Mouse (Mus musculus) embryo, embryonic 9.5 days (tissue): ENCODE data around the gene Ifnk.

Experiments
- DNase-seq: peaks from one replicate; pipeline ENCODE4 v3.0.0-alpha.2; 2017; ENCODE audit errors: extremely low spot score

Ifnk gene

DNA sequence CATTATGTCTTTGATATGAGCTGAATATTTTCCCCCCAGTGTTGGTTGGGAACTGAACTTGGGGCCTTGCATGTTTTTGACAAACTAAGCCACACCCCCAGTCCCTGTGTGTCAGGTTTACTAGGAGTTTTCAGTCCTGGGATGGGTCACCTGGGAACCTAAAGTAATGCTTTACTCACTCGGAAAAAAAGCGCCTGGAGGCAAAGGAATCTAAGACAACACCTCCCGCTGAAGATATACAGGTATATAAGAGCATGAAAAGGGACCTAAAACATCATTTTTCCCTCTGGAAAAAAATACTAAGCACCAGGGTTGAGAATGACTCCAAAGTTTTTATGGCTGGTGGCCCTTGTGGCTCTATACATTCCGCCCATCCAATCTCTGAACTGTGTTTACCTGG is at the start of gene Ifnk:
TSS of gene Ifnk (plus strand) at position 301 of the 400 bp plus-strand sequence.
- no peak for DNase-seq

GRCm38 (mm10) chr4:35105115-35105773 is 46.6 kb upstream of the Ifnk start:
- DNase-seq: no peak

- no peak for DNase-seq
Measured at GRCm38 (mm10) chr4:35112452-35112851, 39.4 kb upstream of the Ifnk start.

GRCm38 (mm10) chr4:35113516-35114248 is 38.2 kb upstream of the Ifnk start:
- no peak for DNase-seq

GRCm38 (mm10) chr4:35114950-35115349 is 36.9 kb upstream of the Ifnk start:
- DNase-seq: no peak

- no peak for DNase-seq
Measured at GRCm38 (mm10) chr4:35115933-35116332, 35.9 kb upstream of the Ifnk start.

DNA sequence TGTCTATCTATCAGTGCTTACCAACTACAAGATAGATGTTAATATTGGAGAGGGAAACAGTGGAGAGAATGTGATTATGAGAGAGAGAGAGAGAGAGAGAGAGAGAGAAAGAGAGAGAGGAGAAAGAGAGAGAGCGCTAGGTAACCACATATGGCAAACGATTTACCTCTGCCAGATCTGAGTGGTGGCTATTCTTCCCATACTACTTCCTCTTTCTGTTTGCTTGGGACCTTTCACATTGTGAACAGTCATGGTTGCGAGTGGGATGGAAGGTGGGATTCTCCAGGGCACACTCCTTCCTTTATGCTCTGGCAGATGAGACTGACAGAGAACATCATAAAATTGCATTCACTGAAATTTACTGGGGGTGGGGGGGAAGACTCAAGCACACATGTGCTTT is 34.7 kb upstream of the Ifnk start:
- DNase-seq: no peak

GRCm38 (mm10) chr4:35118851-35119250 is 33.0 kb upstream of the Ifnk start:
- no peak for DNase-seq

- DNase-seq: no peak
Measured at GRCm38 (mm10) chr4:35120159-35120558, 31.7 kb upstream of the Ifnk start.

GRCm38 (mm10) chr4:35120575-35120974 is 31.3 kb upstream of the Ifnk start:
- no peak for DNase-seq

DNA sequence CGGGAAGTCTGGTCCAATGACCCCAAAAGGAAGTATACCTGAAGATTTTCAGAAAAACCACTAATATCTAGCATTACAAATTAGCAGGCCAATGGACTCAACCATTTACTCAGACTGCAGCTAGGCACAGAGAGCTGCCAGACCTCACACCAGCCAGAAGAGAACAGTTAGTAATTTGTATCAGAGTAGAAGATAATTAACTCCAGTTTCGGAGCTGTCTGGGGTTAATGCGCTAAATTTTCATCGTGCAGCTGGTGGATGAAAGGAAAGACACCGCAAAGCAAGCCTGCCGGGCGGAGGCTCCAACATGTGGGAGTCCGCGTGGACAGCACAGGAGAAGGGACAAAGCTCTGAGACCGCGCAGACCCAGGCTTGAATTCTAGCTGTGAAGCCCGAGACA is 30.8 kb upstream of the Ifnk start:
- no peak for DNase-seq

DNA sequence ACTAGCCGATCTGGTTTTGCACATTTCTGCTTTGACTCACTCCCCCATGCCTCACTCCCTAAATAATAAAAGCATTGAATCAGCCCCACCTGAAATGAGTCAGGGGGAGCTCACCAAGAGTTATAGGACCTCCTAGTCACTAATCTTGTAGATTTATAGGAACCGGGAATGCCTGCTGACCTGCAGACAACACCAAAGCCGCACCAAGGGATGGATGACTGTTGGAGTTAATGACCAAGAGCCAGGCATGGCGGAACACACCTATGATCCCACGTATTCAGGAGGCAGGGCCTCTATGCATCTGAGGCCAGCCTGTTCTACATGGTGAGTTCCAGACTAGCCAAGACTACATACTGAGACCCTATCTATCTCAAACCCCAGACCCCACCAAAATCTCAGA is 28.8 kb upstream of the Ifnk start:
- DNase-seq: no peak

- no peak for DNase-seq
Measured at GRCm38 (mm10) chr4:35124027-35124426, 27.8 kb upstream of the Ifnk start.

GRCm38 (mm10) chr4:35125299-35125777 is 26.5 kb upstream of the Ifnk start:
- DNase-seq: peak; percentile 57

- DNase-seq: no peak
Measured at GRCm38 (mm10) chr4:35126776-35127175, 25.1 kb upstream of the Ifnk start.

GRCm38 (mm10) chr4:35127759-35128158 is 24.1 kb upstream of the Ifnk start:
- DNase-seq: no peak

DNA sequence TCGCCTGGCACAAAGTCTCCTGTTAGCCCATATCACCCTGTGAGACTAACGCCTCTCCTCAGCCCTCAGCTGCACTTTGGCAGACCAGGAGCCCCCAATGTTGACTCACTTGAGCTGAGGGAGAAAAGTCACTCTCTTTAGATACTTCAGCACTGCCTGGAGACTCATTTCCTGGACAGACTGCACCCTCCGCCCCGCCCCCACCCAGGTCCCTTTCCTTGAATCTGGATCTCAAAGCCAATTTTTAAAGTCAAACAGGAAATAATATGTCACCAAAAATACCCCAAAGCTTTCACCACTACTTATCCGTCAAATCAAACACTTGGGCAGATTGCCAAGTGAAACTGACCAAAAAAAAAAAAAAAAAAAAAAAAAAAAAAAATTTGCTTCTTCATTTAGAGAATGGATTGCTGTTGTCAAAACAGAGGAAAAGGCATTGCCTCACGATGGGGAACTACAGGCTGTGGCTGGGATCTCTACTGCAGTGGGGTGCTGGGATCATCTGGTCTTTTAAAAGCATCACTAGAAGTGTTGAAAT is 21.4 kb upstream of the Ifnk start:
- DNase-seq: no peak

GRCm38 (mm10) chr4:35131592-35131991 is 20.3 kb upstream of the Ifnk start:
- DNase-seq: no peak

DNA sequence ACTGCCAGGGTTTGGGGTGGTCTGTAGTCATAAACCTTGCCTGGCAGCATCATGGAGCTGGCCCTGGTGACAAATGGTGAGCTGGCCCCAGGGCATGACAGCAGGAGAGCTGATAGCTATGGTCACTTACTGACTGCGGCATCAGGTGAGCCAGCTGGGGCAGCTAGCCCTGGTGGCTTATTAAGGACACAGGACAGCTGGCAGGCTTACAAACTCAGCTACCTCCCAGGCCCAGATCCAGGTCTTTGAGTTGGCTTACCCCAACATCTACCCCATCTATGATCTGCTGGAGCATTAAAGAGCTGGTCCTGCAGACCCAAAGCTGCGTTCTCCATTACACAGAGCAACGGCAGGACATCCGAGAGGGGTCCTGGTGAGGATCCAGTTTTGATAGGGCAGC is 18.4 kb upstream of the Ifnk start:
- DNase-seq: no peak

GRCm38 (mm10) chr4:35134846-35135611 is 16.8 kb upstream of the Ifnk start:
- no peak for DNase-seq

DNA sequence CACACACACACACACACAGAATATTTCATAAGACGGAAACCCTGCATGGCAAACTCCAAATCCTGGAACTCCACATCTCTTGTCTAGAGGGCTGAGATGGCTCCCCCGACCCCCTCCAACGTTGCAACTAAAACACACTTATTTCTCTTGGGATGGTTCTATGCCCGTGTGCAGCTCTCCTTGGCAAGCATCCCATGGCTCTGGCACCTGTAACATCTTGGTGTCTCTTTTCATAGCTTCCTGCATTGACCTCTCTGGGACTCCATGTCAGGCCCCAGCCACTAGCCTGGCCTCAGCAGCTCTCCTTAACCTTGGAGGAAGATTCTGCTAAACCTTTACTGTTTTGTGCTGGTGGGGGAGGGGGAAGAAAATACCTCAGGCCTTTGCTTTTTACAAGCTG is 16.1 kb upstream of the Ifnk start:
- DNase-seq: no peak

DNA sequence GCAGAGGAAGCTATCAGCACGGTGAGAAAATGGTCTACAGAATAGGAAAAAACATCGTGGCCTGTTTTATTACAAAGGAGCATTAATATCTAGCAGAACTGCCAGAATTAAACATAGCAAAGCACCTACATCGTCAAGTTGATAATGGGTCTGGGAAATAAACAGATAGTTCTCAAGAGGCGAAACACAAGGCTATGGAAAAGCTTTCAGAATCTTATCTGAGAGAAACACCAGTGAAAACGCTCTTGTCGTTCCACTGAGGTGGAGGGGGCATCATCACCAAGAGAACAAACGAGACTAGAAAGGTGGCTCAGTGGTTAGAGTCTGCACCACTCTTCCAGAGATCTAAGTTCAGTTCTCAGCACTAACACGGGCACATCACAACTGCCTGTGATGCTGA is 14.9 kb upstream of the Ifnk start:
- DNase-seq: no peak
